Mouse (Mus musculus) right cerebral cortex, postnatal 36 days (tissue): ENCODE results near the gene Rhot1.
"Not testable (repeated sequence)": the region's sequence is repeated elsewhere in the genome, so short reads cannot be mapped to it uniquely, and the experiment has no call there.

Experiments used
- DNase-seq, 2 experiments: peaks; one replicate each; pipeline ENCODE4 v3.0.0; 2022; ENCODE audit warnings: low spot score in 2 of 2, mixed read lengths in 1 of 2

Rhot1 gene

GRCm38 (mm10) chr11:80208860-80209800, at the start of gene Rhot1:
Gene Rhot1, plus strand, starts transcription at chr11:80209019.
- peak; percentile 91 to 93 for DNase-seq

- no peak for DNase-seq
These were observed 47.8 kb upstream of the Rhot1 start for GRCm38 (mm10) chr11:80161041-80161440.

GRCm38 (mm10) chr11:80163362-80164116, 45.3 kb upstream of the Rhot1 start:
- DNase-seq, result no peak

- DNase-seq, result no peak
These were observed 44.6 kb upstream of the Rhot1 start for GRCm38 (mm10) chr11:80164224-80164623.

- no peak for DNase-seq
These were observed 40.7 kb upstream of the Rhot1 start for GRCm38 (mm10) chr11:80168121-80168520.

GRCm38 (mm10) chr11:80168611-80169249, 40.1 kb upstream of the Rhot1 start:
- no peak for DNase-seq

- DNase-seq, result no peak
These were observed 39.2 kb upstream of the Rhot1 start for GRCm38 (mm10) chr11:80169629-80170028.

- no peak for DNase-seq
These were observed 38.5 kb upstream of the Rhot1 start for GRCm38 (mm10) chr11:80170351-80170750.

- no peak for DNase-seq
These were observed 36.9 kb upstream of the Rhot1 start for GRCm38 (mm10) chr11:80171884-80172283.

- no peak for DNase-seq
These were observed 34.7 kb upstream of the Rhot1 start for GRCm38 (mm10) chr11:80173963-80174670.

GRCm38 (mm10) chr11:80176911-80177895, 31.6 kb upstream of the Rhot1 start:
- DNase-seq, result no peak

GRCm38 (mm10) chr11:80178316-80178715, 30.5 kb upstream of the Rhot1 start:
- no peak for DNase-seq

- no peak for DNase-seq
These were observed 27.6 kb upstream of the Rhot1 start for GRCm38 (mm10) chr11:80181021-80181749.

- not testable (repeated sequence) for DNase-seq
These were observed 25.6 kb upstream of the Rhot1 start for GRCm38 (mm10) chr11:80183054-80183704.

- DNase-seq, result peak; percentile 65 to 69
These were observed 25.0 kb upstream of the Rhot1 start, which contains the start of gene Rnf135 for GRCm38 (mm10) chr11:80183705-80184255. Gene Rnf135, plus strand, starts transcription at chr11:80183851.

- no peak for DNase-seq
These were observed 24.2 kb upstream of the Rhot1 start for GRCm38 (mm10) chr11:80184531-80185071.

GRCm38 (mm10) chr11:80185441-80185976, 23.3 kb upstream of the Rhot1 start:
- not testable (repeated sequence) for DNase-seq

- DNase-seq, result no peak
These were observed 18.5 kb upstream of the Rhot1 start for GRCm38 (mm10) chr11:80190280-80190679.
